Mouse (Mus musculus): ENCODE measurements around the gene Cyb5d2.
A peak's percentile ranks its signal among the peaks of the same experiment; 100 is the strongest.
"Not testable (repeated sequence)": the region's sequence is repeated elsewhere in the genome, so short reads cannot be mapped to it uniquely, and the experiment has no call there.

Cyb5d2 gene

GRCm38 (mm10) chr11:72771461-72771860 is 24.5 kb downstream of the Cyb5d2 start:
- DNase-seq, result peak; percentile 5

GRCm38 (mm10) chr11:72770816-72771215 is 25.1 kb downstream of the Cyb5d2 start:
- DNase-seq, result no peak

- no peak for DNase-seq
These were observed 25.6 kb downstream of the Cyb5d2 start for GRCm38 (mm10) chr11:72770324-72770723.

GRCm38 (mm10) chr11:72769061-72769460 is 26.9 kb downstream of the Cyb5d2 start:
- DNase-seq, result no peak

GRCm38 (mm10) chr11:72767716-72768115 is 28.2 kb downstream of the Cyb5d2 start:
- DNase-seq, result no peak

GRCm38 (mm10) chr11:72764270-72764669 is 31.7 kb downstream of the Cyb5d2 start:
- no peak for DNase-seq

GRCm38 (mm10) chr11:72760781-72761180 is 35.2 kb downstream of the Cyb5d2 start:
- DNase-seq, result no peak

- no peak for DNase-seq
These were observed 36.4 kb downstream of the Cyb5d2 start for GRCm38 (mm10) chr11:72759581-72759980.

GRCm38 (mm10) chr11:72758316-72758715 is 37.6 kb downstream of the Cyb5d2 start:
- no peak for DNase-seq

- peak; percentile 9 for DNase-seq
These were observed 44.0 kb downstream of the Cyb5d2 start for GRCm38 (mm10) chr11:72751956-72752355.

GRCm38 (mm10) chr11:72739048-72739447 is 56.9 kb downstream of the Cyb5d2 start:
- no peak for DNase-seq

GRCm38 (mm10) chr11:72737517-72737916 is 58.4 kb downstream of the Cyb5d2 start:
- not testable (repeated sequence) for DNase-seq

GRCm38 (mm10) chr11:72736320-72736719 is 59.6 kb downstream of the Cyb5d2 start:
- DNase-seq, result no peak

- no peak for DNase-seq
These were observed 60.5 kb downstream of the Cyb5d2 start for GRCm38 (mm10) chr11:72735519-72735860.

GRCm38 (mm10) chr11:72734840-72735518 is 61.0 kb downstream of the Cyb5d2 start:
- DNase-seq, result no peak

GRCm38 (mm10) chr11:72733736-72734135 is 62.2 kb downstream of the Cyb5d2 start:
- no peak for DNase-seq

All from retina, postnatal 1 day (tissue).